Mouse (Mus musculus) lung, postnatal 0 days (tissue): Measurements from ENCODE around the gene Pts.

ENCODE experiments used
- CTCF ChIP-seq: IDR thresholded peaks from 2 replicates; pipeline ENCODE4 v1.5.1; 2016; ENCODE audit warnings: antibody characterized with exemption, mild to moderate bottlenecking
- EP300 ChIP-seq: IDR thresholded peaks from 2 replicates; pipeline ENCODE4 v1.6.1; 2016; ENCODE audit warnings: antibody characterized with exemption, mild to moderate bottlenecking, control low read depth

DNA sequence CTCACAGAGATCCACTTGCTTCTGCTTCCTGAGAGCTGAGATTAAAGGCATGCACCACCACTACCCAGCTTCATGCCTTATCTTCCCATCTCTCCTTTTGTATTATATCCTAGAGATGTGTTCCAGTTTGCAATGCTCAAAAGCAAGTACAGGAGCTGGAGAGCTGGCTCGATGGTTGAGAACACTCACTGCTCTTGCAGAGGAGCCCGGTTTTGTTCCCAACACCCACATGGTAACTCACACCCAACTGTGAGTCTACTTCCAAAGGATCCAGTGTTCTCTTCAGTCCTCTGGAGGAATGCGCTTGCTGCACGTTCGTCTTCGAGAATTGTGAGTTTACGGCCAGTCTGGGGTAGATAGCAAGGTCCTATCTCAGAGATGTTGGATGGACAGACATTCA, 53.2 kb downstream of the Pts start:
- TF ChIP-seq CTCF (no peak), EP300 (no peak)
